Mouse (Mus musculus): ENCODE results near the gene Etaa1. TPM values are rescaled to one million over a fixed set of nuclear protein-coding genes. Genes with fewer than 3 reads are reported as not detected.
"Not testable (repeated sequence)": the region's sequence is repeated elsewhere in the genome, so short reads cannot be mapped to it uniquely, and the experiment has no call there.

Gene Etaa1
- polyA plus RNA-seq, 1 experiment = 0.30 TPM

DNA sequence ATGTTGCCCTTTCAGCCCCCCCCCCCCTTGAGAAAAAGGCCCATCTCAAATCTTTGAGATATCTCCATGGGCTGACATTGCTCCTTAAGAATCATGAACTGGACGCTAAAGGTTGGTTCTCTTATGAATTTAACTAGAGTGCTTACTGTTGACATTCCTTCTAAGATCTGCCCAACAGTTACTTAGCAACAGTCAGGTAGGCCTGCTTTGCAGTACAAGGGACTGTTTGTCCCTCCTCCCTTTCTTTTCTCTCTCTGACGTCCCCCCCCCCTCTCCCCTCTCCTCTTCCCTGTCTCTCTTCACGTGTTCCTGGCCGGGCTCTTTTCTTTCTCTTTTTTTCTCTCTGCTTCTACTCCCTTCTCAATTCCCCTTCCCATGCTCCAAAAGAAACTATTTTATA, 35.8 kb downstream of the Etaa1 start:
- Histone ChIP-seq H3K9me3 (no peaks in the 10 kb centered on the region), H3K4me3 (replicated peaks) (no peak overlapping the region), H3K4me1 (no peaks in the 10 kb centered on the region), H3K36me3 (replicated peaks; ENCODE audit: low read length) (no peaks in the 10 kb centered on the region), H3K27me3 (replicated peaks) (no peaks in the 10 kb centered on the region)
- no peak for TF ChIP-seq GATA1 (IDR thresholded peaks at IDR 0.05; ENCODE audit: borderline replicate concordance, low read length)
- TF ChIP-seq FLI1 (IDR thresholded peaks at IDR 0.05; ENCODE audit: low read length) = no peak

DNA sequence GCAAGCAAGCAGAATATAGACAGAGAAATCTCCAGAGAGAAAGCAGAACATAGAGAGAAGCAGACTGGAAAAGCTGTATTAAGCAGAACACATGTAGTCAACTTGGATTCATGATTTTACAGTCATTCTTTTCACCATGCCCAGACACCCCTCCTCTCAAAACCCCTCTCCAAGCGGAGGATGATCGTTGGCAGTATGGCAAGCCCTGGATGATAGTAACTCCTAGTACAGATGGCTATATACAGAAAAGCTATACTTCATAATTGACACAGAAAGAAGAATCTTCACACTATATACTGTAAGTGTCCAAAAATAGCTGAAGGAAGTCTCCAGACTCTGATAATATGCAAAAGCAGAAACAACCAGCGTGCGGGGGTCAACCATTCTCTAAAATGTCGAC, 36.6 kb downstream of the Etaa1 start:
- no peak for TF ChIP-seq GATA1 (IDR thresholded peaks at IDR 0.05; ENCODE audit: borderline replicate concordance, low read length)
- TF ChIP-seq FLI1 (IDR thresholded peaks at IDR 0.05; ENCODE audit: low read length) = no peak
- Histone ChIP-seq H3K27me3 (replicated peaks) (no peaks in the 10 kb centered on the region), H3K4me3 (replicated peaks) (no peak overlapping the region), H3K4me1 (no peaks in the 10 kb centered on the region), H3K36me3 (replicated peaks; ENCODE audit: low read length) (no peaks in the 10 kb centered on the region), H3K9me3 (peaks cover 6% of the 10 kb centered on the region)

DNA sequence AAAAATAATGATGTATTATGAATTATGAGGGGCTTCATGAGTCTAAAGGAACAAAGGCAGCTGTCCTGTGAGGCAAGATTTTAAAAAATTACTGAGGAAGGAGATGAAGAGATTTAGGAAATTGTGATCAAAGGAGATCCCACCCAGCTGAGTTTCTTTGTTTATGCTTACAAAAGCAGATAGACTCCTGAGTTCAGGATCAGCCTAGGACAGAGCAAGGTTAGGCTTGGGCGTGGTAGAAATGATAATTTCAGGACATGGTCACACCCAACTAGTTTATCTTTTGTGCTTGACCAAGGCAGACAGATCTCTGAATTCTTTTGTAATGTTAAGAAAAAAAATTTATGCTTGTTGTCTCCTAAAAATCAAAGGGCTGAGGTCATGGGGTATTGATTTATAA, 37.2 kb downstream of the Etaa1 start:
- no peaks in the 10 kb centered on the region for H3K4me1 ChIP-seq
- TF ChIP-seq FLI1 (IDR thresholded peaks at IDR 0.05; ENCODE audit: low read length) (no peak), GATA1 (IDR thresholded peaks at IDR 0.05; ENCODE audit: borderline replicate concordance, low read length) (no peak)
- no peak overlapping the region for H3K4me3 ChIP-seq (replicated peaks)
- H3K36me3 ChIP-seq (replicated peaks; ENCODE audit: low read length) = no peaks in the 10 kb centered on the region
- no peaks in the 10 kb centered on the region for H3K27me3 ChIP-seq (replicated peaks)
- peaks cover 12% of the 10 kb centered on the region for H3K9me3 ChIP-seq

DNA sequence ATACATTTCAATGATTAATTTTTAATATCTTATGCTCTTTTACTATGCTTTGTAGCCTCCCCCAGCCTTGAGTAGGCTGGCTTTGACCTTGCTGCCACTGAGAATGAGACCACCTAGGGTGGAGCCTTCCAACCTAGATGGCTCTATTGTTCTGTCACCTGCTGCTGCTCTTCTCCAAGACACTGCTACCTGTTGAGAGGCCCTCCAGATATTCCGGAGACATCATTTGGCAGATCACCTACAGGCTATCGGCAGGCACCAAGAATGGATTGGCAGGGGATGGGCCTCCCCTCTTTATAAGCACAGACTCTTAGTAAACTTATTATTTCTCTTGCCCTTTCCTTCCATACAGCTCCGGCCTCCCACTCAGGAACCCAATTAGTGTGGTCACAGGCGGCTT, 52.7 kb downstream of the Etaa1 start:
- H3K27me3 ChIP-seq (replicated peaks); H3K9me3 ChIP-seq; H3K36me3 ChIP-seq (replicated peaks; ENCODE audit: low read length); H3K4me1 ChIP-seq; H3K4me3 ChIP-seq (replicated peaks): not testable (repeated sequence)
